Mouse (Mus musculus): Measurements from ENCODE around the gene Acyp1.

- TF ChIP-seq CTCF (IDR thresholded peaks at IDR 0.05; ENCODE audit: low read depth) (no peak), EP300 (optimal IDR thresholded peaks at IDR 0.05) (no peak)
Observed at GRCm38 (mm10) chr12:85303256-85303655, 15.0 kb upstream of the Acyp1 start.

All from stomach, postnatal 0 days (tissue).